In genomic region chr9:85455382-85455781, GRCm38 (mm10) we compare ENCODE assay signal across 9 mouse cellular contexts.
"Had no signal": no experiment of that assay in that cellular context is flagged by ENCODE, and none has a peak within 500 bp of the region (broad histone marks: within the 10 kb centered on the region; RNA-seq: fewer than 3 reads in every experiment).

No protein-coding gene starts in this region.

- DNase-seq: kidney, adult 2 months; kidney, postnatal 25 days; layer of hippocampus, adult 9-11 months; liver, embryonic 13.5 days; lung, adult 2 months; lung, postnatal 4 days; midbrain, embryonic 14.5 days; right cerebral cortex, postnatal 4 days; thymus, postnatal 25 days had no signal
